Comparison of ENCODE assay signal across 8 mouse cellular contexts in the genomic region with DNA sequence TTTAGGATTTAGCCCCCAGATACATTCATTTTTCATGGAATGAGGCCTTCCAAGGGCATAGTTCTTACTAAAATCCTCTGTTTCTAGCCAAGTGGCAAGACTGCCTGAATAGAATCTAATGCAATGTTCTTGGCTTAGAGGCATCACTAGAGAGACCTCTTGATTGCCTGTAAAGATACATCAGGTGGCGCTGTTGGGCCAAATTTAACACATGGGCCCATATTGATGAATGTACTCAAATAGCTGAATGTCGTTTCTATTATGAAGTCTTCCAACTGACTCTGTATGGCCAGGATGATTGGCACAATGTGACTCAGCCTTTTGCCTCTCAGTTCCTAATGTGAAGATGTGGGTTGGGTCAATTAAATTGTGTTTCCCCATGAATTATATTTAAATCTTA.
A peak's percentile ranks its signal among the peaks of the same experiment; 100 is the strongest.
DNase-seq lines count a peak whose midpoint lies in the region; ATAC-seq lines count a peak whose summit lies in the region.

No protein-coding gene starts in this region.

- no peak overlapping the region for H3K4me3 ChIP-seq in kidney, embryonic 15.5 days (replicated peaks)
- no peak overlapping the region for H3K4me3 ChIP-seq in forebrain, embryonic 10.5 days
- H3K4me3 ChIP-seq in midbrain, embryonic 15.5 days, result no peak overlapping the region
- no peak overlapping the region for H3K4me3 ChIP-seq in heart, embryonic 11.5 days (ENCODE audit: low read depth, low read length)

- ATAC-seq in kidney, embryonic 15.5 days (replicated peaks; ENCODE audit: low FRiP score), result no peak
- ATAC-seq in midbrain, embryonic 15.5 days (replicated peaks), result peak; percentile 92
- no peak for ATAC-seq in heart, embryonic 11.5 days (replicated peaks; ENCODE audit: insufficient number of reproducible peaks, low FRiP score, low TSS enrichment)

- no peak overlapping the region for H3K9ac ChIP-seq in kidney, embryonic 15.5 days
- H3K9ac ChIP-seq in midbrain, embryonic 15.5 days, result no peak overlapping the region
- H3K9ac ChIP-seq in heart, embryonic 11.5 days (ENCODE audit: low read depth, low read length), result no peak overlapping the region

- WGBS in kidney, embryonic 15.5 days, result 6% methylated on average over 2 of the region's 2 CpGs
- WGBS in forebrain, embryonic 10.5 days, result 4% methylated on average over 2 of the region's 2 CpGs
- 5% methylated on average over 2 of the region's 2 CpGs for WGBS in midbrain, embryonic 15.5 days
- 8% methylated on average over 2 of the region's 2 CpGs for WGBS in heart, embryonic 11.5 days (ENCODE audit: insufficient replicate concordance)

- no peak overlapping the region for H3K4me2 ChIP-seq in kidney, embryonic 15.5 days
- no peak overlapping the region for H3K4me2 ChIP-seq in midbrain, embryonic 15.5 days
- no peak overlapping the region for H3K4me2 ChIP-seq in heart, embryonic 11.5 days

- H3K36me3 ChIP-seq in kidney, embryonic 15.5 days, result no peaks in the 10 kb centered on the region
- H3K36me3 ChIP-seq in forebrain, embryonic 10.5 days (replicated peaks), result no peaks in the 10 kb centered on the region
- no peaks in the 10 kb centered on the region for H3K36me3 ChIP-seq in midbrain, embryonic 15.5 days (replicated peaks)
- H3K36me3 ChIP-seq in heart, embryonic 11.5 days (ENCODE audit: control insufficient read depth, insufficient read depth, low read length), result no peaks in the 10 kb centered on the region

- H3K27me3 ChIP-seq in kidney, embryonic 15.5 days, result no peaks in the 10 kb centered on the region
- no peaks in the 10 kb centered on the region for H3K27me3 ChIP-seq in forebrain, embryonic 10.5 days (ENCODE audit: poor library complexity, severe bottlenecking)
- no peaks in the 10 kb centered on the region for H3K27me3 ChIP-seq in midbrain, embryonic 15.5 days (replicated peaks)
- no peaks in the 10 kb centered on the region for H3K27me3 ChIP-seq in heart, embryonic 11.5 days (ENCODE audit: control insufficient read depth, insufficient read depth, low read length)

- DNase-seq in kidney, postnatal 36 days, result peak; percentile 1 to 13
- peak; percentile 17 for DNase-seq in forebrain, embryonic 10.5 days (ENCODE audit: extremely low spot score, low spot score)
- peak; percentile 25 to 77 for DNase-seq in layer of hippocampus, adult 18-20 months (ENCODE audit: low spot score in 2 of 2)
- no peak for DNase-seq in thymus, postnatal 14 days
- no peak for DNase-seq in natural killer cell, adult 2 months (ENCODE audit: low spot score in 2 of 2)

- H3K4me1 ChIP-seq in kidney, embryonic 15.5 days, result no peaks in the 10 kb centered on the region
- H3K4me1 ChIP-seq in forebrain, embryonic 10.5 days, result no peaks in the 10 kb centered on the region
- no peaks in the 10 kb centered on the region for H3K4me1 ChIP-seq in midbrain, embryonic 15.5 days
- H3K4me1 ChIP-seq in heart, embryonic 11.5 days (ENCODE audit: control insufficient read depth, insufficient read depth, low read length), result no peaks in the 10 kb centered on the region

- no peaks in the 10 kb centered on the region for H3K9me3 ChIP-seq in kidney, embryonic 15.5 days (replicated peaks)
- no peaks in the 10 kb centered on the region for H3K9me3 ChIP-seq in forebrain, embryonic 10.5 days
- H3K9me3 ChIP-seq in midbrain, embryonic 15.5 days, result no peaks in the 10 kb centered on the region
- H3K9me3 ChIP-seq in heart, embryonic 11.5 days (replicated peaks; ENCODE audit: control insufficient read depth, low read length), result no peaks in the 10 kb centered on the region

- H3K27ac ChIP-seq in kidney, embryonic 15.5 days, result no peak overlapping the region
- no peak overlapping the region for H3K27ac ChIP-seq in forebrain, embryonic 10.5 days
- no peak overlapping the region for H3K27ac ChIP-seq in midbrain, embryonic 15.5 days
- no peak overlapping the region for H3K27ac ChIP-seq in heart, embryonic 11.5 days (ENCODE audit: low read depth, low read length)

Comparison
In these comparisons a context has a peak if more than half of its experiments do, and no peak if none do; other contexts are left out.
1. DNase-seq: peak in kidney, postnatal 36 days (2 of 2), forebrain, embryonic 10.5 days (single experiment) and layer of hippocampus, adult 18-20 months (2 of 2); none in thymus, postnatal 14 days (single experiment) and natural killer cell, adult 2 months (0 of 2).